Mouse (Mus musculus) megakaryocyte, adult 5-6 weeks (primary cell): ENCODE results near the gene March2. TPM values are rescaled to one million over a fixed set of nuclear protein-coding genes. Genes with fewer than 3 reads are reported as not detected.

Experiments
- ATAC-seq: 2 replicates; pipeline ENCODE4 v1.8.0; 2016; ENCODE audit warnings: mild to moderate bottlenecking, inconsistent platforms; ENCODE audit not compliant: poor library complexity, severe bottlenecking
- total RNA-seq, 2 experiments: library from RNA; stranded (forward) in 1 of 2; stranded (reverse) in 1 of 2; fragments of 153-499, 151-499 nt in 1 of 2; fragments of 221-1000, 200-1000 nt in 1 of 2; gene quantifications; 2 replicates each; pipeline versions ENCODE4 v1.2.3 to v1.2.4; 2015 to 2017

March2 gene
- total RNA-seq, 2 experiments from 2014 or later = 46.6 to 64.2 TPM

GRCm38 (mm10) chr17:33639743-33640142, 78.7 kb downstream of the March2 start:
- peak; percentile 60 for ATAC-seq

DNA sequence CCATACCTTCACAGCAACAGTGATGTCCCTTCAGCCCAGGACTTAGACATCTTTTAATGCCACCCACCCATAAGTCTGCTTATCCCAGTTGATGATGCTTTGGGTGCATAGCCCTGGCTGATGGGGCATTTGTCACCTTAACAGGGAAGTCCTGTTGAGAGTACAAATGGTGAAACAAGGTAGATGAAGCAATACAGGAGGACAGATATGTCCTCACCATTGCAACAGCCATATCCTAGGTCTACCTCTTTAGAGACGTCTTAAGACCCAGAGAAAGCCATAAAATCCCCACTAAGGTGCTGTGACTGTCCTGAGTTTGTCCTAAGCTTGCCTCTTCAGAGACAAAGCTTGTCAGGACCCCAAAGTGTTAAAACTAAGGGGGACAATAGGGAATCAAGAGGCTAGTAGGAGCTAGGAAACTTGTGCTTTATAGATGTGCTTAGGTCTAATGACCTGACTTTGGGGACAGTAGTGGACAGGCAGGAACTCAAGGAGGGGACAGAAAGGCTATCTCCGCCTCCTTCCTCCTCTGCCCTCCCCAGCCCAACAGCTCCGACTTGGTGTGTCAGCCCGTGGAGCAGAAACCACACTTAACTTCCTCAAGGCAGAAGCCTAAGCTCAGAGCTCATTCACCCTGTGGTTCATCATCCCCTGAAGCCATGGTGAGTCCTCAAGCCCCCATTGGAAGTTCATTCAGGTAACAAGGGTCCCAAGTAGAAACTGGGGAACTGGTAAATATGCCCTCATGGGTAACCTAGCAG, 80.8 kb downstream of the March2 start, which contains the start of gene Pram1:
TSS of gene Pram1 (plus strand) at position 541 of the 761 bp plus-strand sequence.
- ATAC-seq = peak; percentile 82

DNA sequence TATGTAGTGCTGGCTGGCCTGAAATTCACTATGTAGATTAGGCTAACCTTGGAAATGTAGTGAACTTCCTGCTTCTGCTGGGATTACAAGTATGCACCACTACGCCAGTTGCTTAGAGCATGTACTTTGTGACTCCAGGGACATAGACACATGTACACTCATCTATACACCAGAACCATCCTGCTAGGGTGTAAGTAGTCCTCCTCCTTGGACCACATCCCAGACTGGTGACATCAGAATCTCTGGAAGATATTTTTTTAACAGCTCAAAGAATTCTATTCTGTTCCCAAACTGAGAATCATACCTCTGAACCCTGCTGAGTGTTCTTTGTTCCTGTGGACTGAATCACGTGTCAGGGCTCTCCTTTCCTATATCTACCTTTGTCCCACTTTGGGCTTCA, 81.4 kb downstream of the March2 start:
- no peak for ATAC-seq

Other genes starting within 250 kb of the March2 start
- 27.5 and 28.6 TPM in 2 replicates for gene Adamts10, start 194.5 kb downstream of the March2 start, total RNA-seq (2015)
- 39.7 and 41.6 TPM in 2 replicates for gene Adamts10, start 194.5 kb downstream of the March2 start, total RNA-seq (2017)
- gene Myo1f, start 163.0 kb downstream of the March2 start, total RNA-seq (2015) = 151 and 157 TPM in 2 replicates
- gene Myo1f, start 163.0 kb downstream of the March2 start, total RNA-seq (2017) = 380 and 381 TPM in 2 replicates
- 63.1 and 65.6 TPM in 2 replicates for gene Zfp414, start 89.6 kb downstream of the March2 start, total RNA-seq (2015)
- 29.2 and 29.4 TPM in 2 replicates for gene Zfp414, start 89.6 kb downstream of the March2 start, total RNA-seq (2017)
- 111 and 127 TPM in 2 replicates for gene Pram1, start 80.6 kb downstream of the March2 start, total RNA-seq (2015)
- 29.6 and 34.3 TPM in 2 replicates for gene Pram1, start 80.6 kb downstream of the March2 start, total RNA-seq (2017)
- 362 and 391 TPM in 2 replicates for gene Hnrnpm, start 31.8 kb downstream of the March2 start, total RNA-seq (2015)
- 264 and 265 TPM in 2 replicates for gene Hnrnpm, start 31.8 kb downstream of the March2 start, total RNA-seq (2017)
- 94.0 and 104 TPM in 2 replicates for gene Rab11b, start 41.9 kb upstream of the March2 start, total RNA-seq (2015)
- 26.7 and 41.1 TPM in 2 replicates for gene Rab11b, start 41.9 kb upstream of the March2 start, total RNA-seq (2017)
- gene Angptl4, start 63.2 kb upstream of the March2 start, total RNA-seq (2015) = 0.59 and 0.80 TPM in 2 replicates
- gene Angptl4, start 63.2 kb upstream of the March2 start, total RNA-seq (2017) = 0.33 and 0.73 TPM in 2 replicates
- gene Kank3, start 91.8 kb upstream of the March2 start, total RNA-seq (2015) = 12.3 and 16.2 TPM in 2 replicates
- 13.5 and 14.8 TPM in 2 replicates for gene Kank3, start 91.8 kb upstream of the March2 start, total RNA-seq (2017)
- gene Rps28, start 105.9 kb upstream of the March2 start, total RNA-seq (2015) = 875 and 928 TPM in 2 replicates
- 2,242 and 2,459 TPM in 2 replicates for gene Rps28, start 105.9 kb upstream of the March2 start, total RNA-seq (2017)
- 150 and 160 TPM in 2 replicates for gene Ndufa7, start 105.9 kb upstream of the March2 start, total RNA-seq (2015)
- 110 and 139 TPM in 2 replicates for gene Ndufa7, start 105.9 kb upstream of the March2 start, total RNA-seq (2017)
- gene Cd320, start 124.4 kb upstream of the March2 start, total RNA-seq (2015) = 2.5 and 4.0 TPM in 2 replicates
- gene Cd320, start 124.4 kb upstream of the March2 start, total RNA-seq (2017) = 0.85 and 1.5 TPM in 2 replicates
- not detected in 2 replicates for gene Gm7029, start 155.2 kb upstream of the March2 start, total RNA-seq (2015)
- gene Gm7029, start 155.2 kb upstream of the March2 start, total RNA-seq (2017) = not detected in 2 replicates
- 9.0 and 12.9 TPM in 2 replicates for gene Kifc1, start 172.0 kb upstream of the March2 start, total RNA-seq (2015)
- gene Kifc1, start 172.0 kb upstream of the March2 start, total RNA-seq (2017) = 40.1 and 41.3 TPM in 2 replicates
- gene Platr17, start 186.5 kb upstream of the March2 start, total RNA-seq (2015) = 4.9 and 9.8 TPM in 2 replicates
- 2.6 and 5.9 TPM in 2 replicates for gene Platr17, start 186.5 kb upstream of the March2 start, total RNA-seq (2017)
- 42.1 and 49.7 TPM in 2 replicates for gene Daxx, start 190.7 kb upstream of the March2 start, total RNA-seq (2015)
- gene Daxx, start 190.7 kb upstream of the March2 start, total RNA-seq (2017) = 39.3 and 63.3 TPM in 2 replicates
- 99.7 and 105 TPM in 2 replicates for gene Tapbp, start 197.2 kb upstream of the March2 start, total RNA-seq (2015)
- 88.9 and 93.3 TPM in 2 replicates for gene Tapbp, start 197.2 kb upstream of the March2 start, total RNA-seq (2017)
- gene Zbtb22, start 197.2 kb upstream of the March2 start, total RNA-seq (2015) = 13.7 and 14.0 TPM in 2 replicates
- gene Zbtb22, start 197.2 kb upstream of the March2 start, total RNA-seq (2017) = 22.0 and 25.8 TPM in 2 replicates
- 33.6 and 38.2 TPM in 2 replicates for gene Rgl2, start 210.9 kb upstream of the March2 start, total RNA-seq (2015)
- 51.8 and 58.3 TPM in 2 replicates for gene Rgl2, start 210.9 kb upstream of the March2 start, total RNA-seq (2017)
- 84.1 and 88.3 TPM in 2 replicates for gene Pfdn6, start 221.7 kb upstream of the March2 start, total RNA-seq (2015)
- 148 and 161 TPM in 2 replicates for gene Pfdn6, start 221.7 kb upstream of the March2 start, total RNA-seq (2017)
- gene Wdr46, start 222.0 kb upstream of the March2 start, total RNA-seq (2015) = 12.2 and 12.4 TPM in 2 replicates
- 21.6 and 23.7 TPM in 2 replicates for gene Wdr46, start 222.0 kb upstream of the March2 start, total RNA-seq (2017)
- 3.5 and 4.0 TPM in 2 replicates for gene B3galt4, start 232.8 kb upstream of the March2 start, total RNA-seq (2015)
- gene B3galt4, start 232.8 kb upstream of the March2 start, total RNA-seq (2017) = 4.9 and 5.7 TPM in 2 replicates
- 15.7 and 17.7 TPM in 2 replicates for gene Vps52, start 237.1 kb upstream of the March2 start, total RNA-seq (2015)
- gene Vps52, start 237.1 kb upstream of the March2 start, total RNA-seq (2017) = 11.6 and 22.8 TPM in 2 replicates
- gene Rps18, start 237.3 kb upstream of the March2 start, total RNA-seq (2015) = 2,016 and 2,115 TPM in 2 replicates
- 724 and 801 TPM in 2 replicates for gene Rps18, start 237.3 kb upstream of the March2 start, total RNA-seq (2017)